Mouse (Mus musculus): ENCODE results near the gene Paqr8.

The Paqr8 gene

DNA sequence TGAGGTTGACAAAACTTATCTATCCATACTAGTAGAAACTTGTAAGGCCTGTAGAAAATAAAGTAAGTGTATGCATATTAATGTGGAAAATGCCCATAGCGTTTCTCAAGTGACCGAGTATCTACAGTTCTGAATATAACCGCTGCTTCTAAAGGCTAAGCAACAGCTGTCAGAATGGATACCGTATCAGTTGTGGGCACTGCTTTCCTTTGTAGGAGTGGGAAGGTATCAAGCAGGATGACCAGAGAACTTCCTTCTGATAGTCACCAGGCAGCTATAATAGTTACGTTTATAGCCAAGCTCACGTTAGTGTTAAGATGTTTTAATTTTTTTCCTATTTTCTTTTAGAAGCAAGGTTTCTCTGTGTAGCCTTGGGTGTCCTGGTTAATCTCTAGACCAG, 83.0 kb downstream of the Paqr8 start:
- ATAC-seq (ENCODE audit: low TSS enrichment): no peak

GRCm38 (mm10) chr1:20974341-20975135, 84.1 kb downstream of the Paqr8 start:
- ATAC-seq (ENCODE audit: low TSS enrichment): no peak

- no peak for ATAC-seq (ENCODE audit: low TSS enrichment)
Measured at GRCm38 (mm10) chr1:20980553-20980952, 90.1 kb downstream of the Paqr8 start.

- peak; percentile 79 for ATAC-seq (ENCODE audit: low TSS enrichment)
Measured at GRCm38 (mm10) chr1:20981764-20982163, 91.4 kb downstream of the Paqr8 start.

DNA sequence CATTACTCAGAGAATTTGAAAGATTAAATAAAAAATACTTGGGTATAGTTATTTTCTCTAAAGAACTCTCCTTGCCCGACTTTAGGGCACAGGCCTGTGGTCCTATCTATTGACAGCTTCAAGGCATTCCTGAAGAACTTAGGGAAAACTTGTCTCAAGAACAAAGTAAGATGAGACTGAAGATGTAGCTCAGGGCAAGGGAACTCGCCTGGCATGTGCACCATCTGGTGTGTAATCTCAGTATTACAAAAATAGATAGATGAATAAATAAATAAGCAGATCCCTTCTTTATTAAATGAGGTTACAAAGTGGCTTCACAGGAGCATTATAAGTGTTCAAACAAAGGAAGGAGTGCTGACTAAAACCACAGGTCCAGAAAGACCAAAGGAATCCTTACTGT, 93.7 kb downstream of the Paqr8 start:
- ATAC-seq (ENCODE audit: low TSS enrichment): no peak

GRCm38 (mm10) chr1:20984582-20984981, 94.2 kb downstream of the Paqr8 start:
- ATAC-seq (ENCODE audit: low TSS enrichment): no peak

DNA sequence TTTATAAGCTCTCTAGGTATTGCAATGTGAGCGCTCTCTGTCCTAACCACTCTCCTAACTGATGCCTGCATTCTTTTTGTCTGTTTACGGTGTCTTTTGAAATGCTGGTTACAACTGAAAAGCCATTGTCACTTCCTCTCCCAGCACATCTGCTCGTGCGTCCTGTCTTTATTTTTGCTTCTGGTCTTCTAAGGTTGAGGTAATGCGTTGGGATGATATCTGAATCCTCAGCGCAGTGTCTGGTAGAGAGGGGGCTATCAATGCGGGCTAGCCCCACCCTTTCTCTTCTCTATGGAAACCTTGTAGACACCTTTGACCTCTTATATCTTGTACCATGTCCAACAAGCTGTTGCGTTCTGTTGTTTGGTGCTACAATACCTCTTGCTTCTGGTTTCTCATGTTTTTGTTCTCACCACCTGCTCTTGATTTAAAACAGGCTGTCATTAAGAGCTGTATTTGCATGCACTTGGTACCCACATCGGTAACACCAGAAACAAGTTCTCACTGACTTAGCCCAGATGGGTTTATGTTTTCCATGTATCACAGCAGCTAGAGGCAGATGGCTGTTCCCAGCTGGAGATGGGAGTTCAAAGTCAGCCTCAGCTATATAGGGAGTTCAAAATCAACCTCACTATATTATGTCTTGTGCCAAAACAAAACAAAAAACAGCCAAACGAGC, 96.1 kb downstream of the Paqr8 start:
- ATAC-seq (ENCODE audit: low TSS enrichment): no peak

Measured in frontal cortex, adult (tissue).